Mouse (Mus musculus): ENCODE measurements around the gene Ablim2. TPM values are rescaled to one million over a fixed set of nuclear protein-coding genes. Genes with fewer than 3 reads are reported as not detected.

Gene Ablim2
- polyA plus RNA-seq, 1 experiment from 2014 or later, result 0.18 TPM

GRCm38 (mm10) chr5:35756020-35756419, 1.7 kb upstream of the Ablim2 start:
- Histone ChIP-seq H3K4me2 (no peak overlapping the region), H3K4me3 (ENCODE audit: low read depth, low read length) (no peak overlapping the region), H3K27ac (ENCODE audit: low read depth, low read length) (no peak overlapping the region), H3K9me3 (ENCODE audit: control insufficient read depth, low read length) (no peaks in the 10 kb centered on the region), H3K36me3 (ENCODE audit: control insufficient read depth, insufficient read depth, low read length) (no peaks in the 10 kb centered on the region), H3K9ac (ENCODE audit: low read depth, low read length) (no peak overlapping the region), H3K27me3 (replicated peaks; ENCODE audit: control insufficient read depth, insufficient read depth, low read length) (peaks cover 38% of the 10 kb centered on the region), H3K4me1 (replicated peaks; ENCODE audit: control insufficient read depth, insufficient read depth, low read length) (no peaks in the 10 kb centered on the region)
- DNase-seq (ENCODE audit: low spot score) (no peak), ATAC-seq (replicated peaks; ENCODE audit: low FRiP score) (no peak)
- whole genome bisulfite sequencing, result 77% methylated on average over 4 of the region's 4 CpGs

DNA sequence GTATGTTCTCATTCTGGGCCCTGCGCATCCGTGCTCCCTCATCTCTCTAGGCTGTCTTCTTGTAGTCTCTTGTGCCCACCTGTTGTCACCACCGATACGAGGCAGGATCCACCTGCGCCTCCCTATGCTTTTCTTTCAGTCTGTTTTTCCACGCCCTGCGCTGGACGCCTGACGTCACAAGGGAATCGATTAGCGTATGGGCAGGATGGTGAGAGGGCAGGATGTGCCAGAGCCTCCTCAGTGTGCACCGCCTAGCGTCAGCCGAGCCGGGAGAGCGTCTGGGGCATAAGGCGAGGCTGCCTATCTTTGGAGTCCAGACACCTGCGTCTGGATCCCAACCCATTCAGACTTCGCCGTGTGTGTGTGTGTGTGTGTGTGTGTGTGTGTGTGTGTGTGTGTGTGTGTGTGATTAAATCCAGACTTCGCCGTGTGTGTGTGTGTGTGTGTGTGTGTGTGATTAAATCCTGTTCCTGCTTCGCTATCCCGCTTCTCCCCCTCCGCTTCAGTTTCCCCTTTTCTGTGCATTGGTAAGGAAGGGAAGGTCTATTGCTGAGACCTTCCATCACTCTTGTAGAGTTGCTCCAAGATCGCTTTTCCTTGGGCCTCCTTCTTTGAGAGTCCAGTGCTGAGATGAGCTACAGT, 562 bp upstream of the Ablim2 start:
- Histone ChIP-seq H3K27me3 (replicated peaks; ENCODE audit: control insufficient read depth, insufficient read depth, low read length) (peaks cover 44% of the 10 kb centered on the region), H3K4me1 (replicated peaks; ENCODE audit: control insufficient read depth, insufficient read depth, low read length) (no peaks in the 10 kb centered on the region), H3K27ac (ENCODE audit: low read depth, low read length) (no peak overlapping the region), H3K36me3 (ENCODE audit: control insufficient read depth, insufficient read depth, low read length) (no peaks in the 10 kb centered on the region), H3K9ac (ENCODE audit: low read depth, low read length) (peak overlapping the region; percentile 26; the same call in 1 of the 2 replicates), H3K4me3 (ENCODE audit: low read depth, low read length) (peak overlapping the region; percentile 64), H3K4me2 (peak overlapping the region; percentile 100), H3K9me3 (ENCODE audit: control insufficient read depth, low read length) (no peaks in the 10 kb centered on the region)
- no peak for DNase-seq (ENCODE audit: low spot score)
- 11% methylated on average over 25 of the region's 26 CpGs for WGBS
- peak; percentile 55 for ATAC-seq (replicated peaks; ENCODE audit: low FRiP score)

- peaks cover 51% of the 10 kb centered on the region for H3K27me3 ChIP-seq (replicated peaks; ENCODE audit: control insufficient read depth, insufficient read depth, low read length)
- peak overlapping the region; percentile 100 for H3K4me2 ChIP-seq
- 2% methylated on average over 40 of the region's 40 CpGs for WGBS
- H3K4me3 ChIP-seq (ENCODE audit: low read depth, low read length), result peak overlapping the region; percentile 64
- ATAC-seq (replicated peaks; ENCODE audit: low FRiP score) (peak; percentile 15; the same call in 1 of the 2 replicates), DNase-seq (ENCODE audit: low spot score) (no peak)
- H3K4me1 ChIP-seq (replicated peaks; ENCODE audit: control insufficient read depth, insufficient read depth, low read length), result no peaks in the 10 kb centered on the region
- 0 out of 2 replicates have a peak overlapping the region, but pooled peaks have one; percentile 17 for H3K9ac ChIP-seq (ENCODE audit: low read depth, low read length)
- H3K36me3 ChIP-seq (ENCODE audit: control insufficient read depth, insufficient read depth, low read length), result no peaks in the 10 kb centered on the region
- H3K27ac ChIP-seq (ENCODE audit: low read depth, low read length), result no peak overlapping the region
- H3K9me3 ChIP-seq (ENCODE audit: control insufficient read depth, low read length), result no peaks in the 10 kb centered on the region
Measured at GRCm38 (mm10) chr5:35758081-35759053, 687 bp downstream of the Ablim2 start.

GRCm38 (mm10) chr5:35761323-35761722, 3.6 kb downstream of the Ablim2 start:
- Histone ChIP-seq H3K4me3 (ENCODE audit: low read depth, low read length) (no peak overlapping the region), H3K27me3 (replicated peaks; ENCODE audit: control insufficient read depth, insufficient read depth, low read length) (peaks cover 47% of the 10 kb centered on the region), H3K4me2 (no peak overlapping the region), H3K4me1 (replicated peaks; ENCODE audit: control insufficient read depth, insufficient read depth, low read length) (no peaks in the 10 kb centered on the region), H3K9ac (ENCODE audit: low read depth, low read length) (no peak overlapping the region), H3K36me3 (ENCODE audit: control insufficient read depth, insufficient read depth, low read length) (no peaks in the 10 kb centered on the region), H3K9me3 (ENCODE audit: control insufficient read depth, low read length) (no peaks in the 10 kb centered on the region), H3K27ac (ENCODE audit: low read depth, low read length) (no peak overlapping the region)
- 67% methylated on average over 5 of the region's 5 CpGs for WGBS
- DNase-seq (ENCODE audit: low spot score) (no peak), ATAC-seq (replicated peaks; ENCODE audit: low FRiP score) (no peak)

DNA sequence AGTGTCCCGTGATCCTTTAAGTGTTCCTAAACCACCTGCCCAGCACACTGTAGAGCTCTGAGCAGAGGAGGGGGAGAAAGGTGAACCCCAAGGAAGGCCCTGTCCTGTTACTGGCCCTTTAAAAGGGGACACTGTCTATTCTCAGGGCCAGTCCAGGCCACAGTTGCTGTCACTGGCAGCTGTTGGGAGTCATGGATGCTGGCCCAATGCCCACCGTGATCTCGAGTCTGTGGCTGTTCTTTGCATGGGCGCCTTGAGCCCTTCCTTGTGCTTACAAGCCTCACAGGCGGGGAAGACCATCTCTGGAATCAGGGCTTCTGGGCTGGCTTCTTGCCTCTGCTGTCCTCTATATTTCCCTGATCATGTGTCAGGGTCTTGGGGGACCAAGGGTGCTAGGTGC, 4.7 kb downstream of the Ablim2 start:
- Histone ChIP-seq H3K4me2 (no peak overlapping the region), H3K4me3 (ENCODE audit: low read depth, low read length) (no peak overlapping the region), H3K27ac (ENCODE audit: low read depth, low read length) (no peak overlapping the region), H3K4me1 (replicated peaks; ENCODE audit: control insufficient read depth, insufficient read depth, low read length) (no peaks in the 10 kb centered on the region), H3K9me3 (ENCODE audit: control insufficient read depth, low read length) (no peaks in the 10 kb centered on the region), H3K27me3 (replicated peaks; ENCODE audit: control insufficient read depth, insufficient read depth, low read length) (peaks cover 45% of the 10 kb centered on the region), H3K36me3 (ENCODE audit: control insufficient read depth, insufficient read depth, low read length) (no peaks in the 10 kb centered on the region), H3K9ac (ENCODE audit: low read depth, low read length) (no peak overlapping the region)
- 71% methylated on average over 5 of the region's 5 CpGs for WGBS
- no peak for DNase-seq (ENCODE audit: low spot score)
- no peak for ATAC-seq (replicated peaks; ENCODE audit: low FRiP score)

DNA sequence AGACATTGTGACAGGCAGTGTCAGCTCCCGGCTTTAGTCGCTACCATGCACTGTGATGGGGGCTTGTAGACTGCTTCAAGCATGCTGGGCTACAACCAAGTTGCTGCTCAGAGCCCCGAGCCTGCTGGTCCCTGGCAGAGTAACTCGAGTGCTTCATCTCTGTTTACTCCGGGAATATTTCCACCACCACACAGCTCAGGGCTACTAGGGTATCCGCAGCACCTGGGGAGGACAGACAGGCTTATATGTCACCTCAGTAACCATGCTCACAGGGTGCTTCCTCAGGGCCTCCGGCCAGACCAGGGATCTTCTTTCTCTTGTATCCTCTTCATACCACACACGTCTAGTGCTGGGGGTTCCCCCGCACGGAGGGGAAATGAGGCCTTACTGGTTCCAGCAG, 5.2 kb downstream of the Ablim2 start:
- no peaks in the 10 kb centered on the region for H3K4me1 ChIP-seq (replicated peaks; ENCODE audit: control insufficient read depth, insufficient read depth, low read length)

GRCm38 (mm10) chr5:35765909-35766308, 8.2 kb downstream of the Ablim2 start:
- Histone ChIP-seq H3K27me3 (replicated peaks; ENCODE audit: control insufficient read depth, insufficient read depth, low read length) (peaks cover 13% of the 10 kb centered on the region), H3K4me1 (replicated peaks; ENCODE audit: control insufficient read depth, insufficient read depth, low read length) (no peaks in the 10 kb centered on the region), H3K9ac (ENCODE audit: low read depth, low read length) (no peak overlapping the region), H3K9me3 (ENCODE audit: control insufficient read depth, low read length) (no peaks in the 10 kb centered on the region), H3K4me3 (ENCODE audit: low read depth, low read length) (no peak overlapping the region), H3K4me2 (no peak overlapping the region), H3K27ac (ENCODE audit: low read depth, low read length) (no peak overlapping the region), H3K36me3 (ENCODE audit: control insufficient read depth, insufficient read depth, low read length) (no peaks in the 10 kb centered on the region)
- 64% methylated on average over 6 of the region's 6 CpGs for WGBS
- no peak for DNase-seq (ENCODE audit: low spot score)
- no peak for ATAC-seq (replicated peaks; ENCODE audit: low FRiP score)

More for the DNA sequence above, 5.2 kb downstream of the Ablim2 start:
- Histone ChIP-seq H3K27ac (ENCODE audit: low read depth, low read length) (no peak overlapping the region), H3K4me2 (no peak overlapping the region), H3K4me3 (ENCODE audit: low read depth, low read length) (no peak overlapping the region), H3K27me3 (replicated peaks; ENCODE audit: control insufficient read depth, insufficient read depth, low read length) (peaks cover 44% of the 10 kb centered on the region), H3K9me3 (ENCODE audit: control insufficient read depth, low read length) (no peaks in the 10 kb centered on the region), H3K9ac (ENCODE audit: low read depth, low read length) (no peak overlapping the region), H3K36me3 (ENCODE audit: control insufficient read depth, insufficient read depth, low read length) (no peaks in the 10 kb centered on the region)
- ATAC-seq (replicated peaks; ENCODE audit: low FRiP score) (no peak), DNase-seq (ENCODE audit: low spot score) (no peak)
- whole genome bisulfite sequencing, result 78% methylated on average over 10 of the region's 10 CpGs

- no peak overlapping the region for H3K4me3 ChIP-seq (ENCODE audit: low read depth, low read length)
- no peak overlapping the region for H3K27ac ChIP-seq (ENCODE audit: low read depth, low read length)
- H3K9me3 ChIP-seq (ENCODE audit: control insufficient read depth, low read length), result no peaks in the 10 kb centered on the region
- H3K9ac ChIP-seq (ENCODE audit: low read depth, low read length), result no peak overlapping the region
- H3K4me2 ChIP-seq, result no peak overlapping the region
- no peaks in the 10 kb centered on the region for H3K27me3 ChIP-seq (replicated peaks; ENCODE audit: control insufficient read depth, insufficient read depth, low read length)
- H3K4me1 ChIP-seq (replicated peaks; ENCODE audit: control insufficient read depth, insufficient read depth, low read length), result no peaks in the 10 kb centered on the region
- WGBS, result 56% methylated on average over 3 of the region's 3 CpGs
- ATAC-seq (replicated peaks; ENCODE audit: low FRiP score) (no peak), DNase-seq (ENCODE audit: low spot score) (no peak)
- no peaks in the 10 kb centered on the region for H3K36me3 ChIP-seq (ENCODE audit: control insufficient read depth, insufficient read depth, low read length)
Measured at GRCm38 (mm10) chr5:35768525-35768924, 10.8 kb downstream of the Ablim2 start.

Measured in liver, embryonic 11.5 days (tissue).